Mouse (Mus musculus): Measurements from ENCODE around the gene Riox1. TPM values are rescaled to one million over a fixed set of nuclear protein-coding genes. Genes with fewer than 3 reads are reported as not detected.

The Riox1 gene
- total RNA-seq, 1 experiment, result 22.6 TPM

DNA sequence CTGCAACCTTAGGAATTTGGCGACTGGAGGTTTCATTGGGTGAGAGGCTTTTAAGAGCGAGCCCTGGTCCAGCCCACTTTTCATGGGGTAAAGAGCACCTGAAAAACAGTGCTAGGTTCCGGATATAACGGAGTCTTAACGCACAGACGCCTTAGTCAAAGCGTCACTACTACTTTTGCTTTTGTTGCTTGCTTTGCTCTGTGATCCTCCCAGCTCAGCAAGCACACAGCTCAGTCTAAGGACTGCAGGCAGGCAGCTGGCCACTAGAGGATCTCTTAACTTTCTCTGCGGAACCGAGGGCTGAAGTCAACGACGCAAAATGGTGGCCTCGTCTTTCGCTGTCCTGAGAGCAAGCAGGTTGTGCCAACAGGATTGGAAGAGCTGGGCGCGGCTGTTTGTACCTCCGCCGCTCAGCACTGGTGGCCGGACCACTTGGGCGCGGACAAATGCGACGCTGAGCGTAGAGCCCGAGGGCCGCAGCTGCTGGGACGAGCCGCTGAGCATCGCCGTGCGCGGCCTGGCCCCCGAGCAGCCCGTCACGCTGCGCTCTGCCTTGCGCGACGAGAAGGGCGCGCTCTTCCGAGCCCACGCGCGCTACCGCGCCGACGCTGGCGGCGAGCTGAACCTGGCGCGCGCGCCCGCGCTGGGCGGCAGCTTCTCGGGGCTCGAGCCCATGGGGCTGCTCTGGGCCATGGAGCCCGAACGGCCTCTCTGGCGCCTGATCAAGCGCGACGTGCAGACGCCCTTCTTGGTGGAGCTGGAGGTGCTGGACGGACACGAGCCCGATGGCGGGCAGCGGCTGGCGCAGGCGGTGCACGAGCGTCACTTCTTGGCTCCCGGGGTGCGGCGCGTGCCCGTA, 37.4 kb downstream of the Riox1 start, which contains the start of gene Acot2:
Acot2 (plus strand) TSS at position 279 of the 859 bp plus-strand sequence.
- Histone ChIP-seq H3K4me1 (ENCODE audit: control insufficient read depth in 2 of 2, insufficient read depth in 2 of 2, low read length in 2 of 2, poor library complexity in 1 of 2) (peaks cover 1 to 5% of the 10 kb centered on the region in 2 experiments; a peak in 1 of 4 replicates), H3K9ac (ENCODE audit: insufficient read depth, low read depth, low read length, poor library complexity, severe bottlenecking) (peak within 1 kb of the TSS; percentile 79), H3K36me3 (ENCODE audit: control insufficient read depth, insufficient read depth, low read length, poor library complexity, severe bottlenecking) (no peaks in the 10 kb centered on the region), H3K4me3 (ENCODE audit: insufficient read depth in 1 of 2, low read depth in 1 of 2, low read length in 2 of 2, poor library complexity in 1 of 2, severe bottlenecking in 1 of 2) (peak within 1 kb of the TSS; percentile 71), H3K27ac (ENCODE audit: insufficient read depth, low read depth, low read length, poor library complexity, severe bottlenecking) (no peak within 1 kb of the TSS), H3K9me3 (ENCODE audit: control insufficient read depth, insufficient read depth, low read depth, low read length) (no peaks in the 10 kb centered on the region)
- in situ Hi-C loops (cut with MboI; ENCODE audit: low sequenced_read_pairs in 2 of 2, unreplicated experiment in 2 of 2), result loop anchor here (5.0 kb wide), 2 partner anchors 1719 to 1729 kb away; no protein-coding TSS in a partner anchor
- DNase-seq (ENCODE audit: low read depth, low spot score), result peak; percentile 41
- no peak; the same call in 1 of the 2 replicates for TF ChIP-seq HCFC1 (IDR thresholded peaks at IDR 0.05; ENCODE audit: borderline replicate concordance, insufficient read depth, low read length)
- no peak for TF ChIP-seq MAFK (IDR thresholded peaks at IDR 0.05; ENCODE audit: insufficient read depth, low read depth, low read length)
- TF ChIP-seq ZNF384 (IDR thresholded peaks at IDR 0.05; ENCODE audit: low read depth, low read length), result no peak
- TF ChIP-seq ZC3H11A (IDR thresholded peaks at IDR 0.05; ENCODE audit: borderline replicate concordance, low read depth, low read length), result no peak

DNA sequence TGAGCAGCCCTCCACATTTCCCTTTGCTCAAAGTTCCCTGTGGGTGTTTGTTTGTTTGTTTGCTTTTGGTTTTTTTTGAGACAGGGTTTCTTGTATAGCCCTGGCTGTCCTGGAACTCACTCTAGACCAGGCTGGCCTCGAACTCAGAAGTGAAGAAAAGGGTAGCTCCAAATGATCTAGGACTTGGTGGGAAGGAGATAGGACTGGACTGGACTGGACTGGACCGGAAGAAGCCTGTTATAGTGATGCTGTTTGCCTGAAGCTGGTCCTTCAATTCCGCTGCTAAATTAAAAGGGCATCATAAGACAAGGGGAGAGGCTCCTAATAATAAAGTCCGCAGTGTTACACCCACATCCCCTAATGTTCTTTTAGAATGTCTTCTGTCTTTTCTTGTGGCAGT, 38.1 kb downstream of the Riox1 start:
- H3K4me1 ChIP-seq (ENCODE audit: control insufficient read depth in 2 of 2, insufficient read depth in 2 of 2, low read length in 2 of 2, poor library complexity in 1 of 2), result peaks cover 1 to 5% of the 10 kb centered on the region in 2 experiments; a peak in 1 of 4 replicates
- no peaks in the 10 kb centered on the region for H3K9me3 ChIP-seq (ENCODE audit: control insufficient read depth, insufficient read depth, low read depth, low read length)
- DNase-seq (ENCODE audit: low read depth, low spot score), result no peak
- H3K9ac ChIP-seq (ENCODE audit: insufficient read depth, low read depth, low read length, poor library complexity, severe bottlenecking), result peak overlapping the region; percentile 79; the same call in 1 of the 2 replicates
- in situ Hi-C loops (cut with MboI; ENCODE audit: low sequenced_read_pairs in 2 of 2, unreplicated experiment in 2 of 2), result loop anchor here (5.0 kb wide), 2 partner anchors 1719 to 1729 kb away; no protein-coding TSS in a partner anchor
- no peak for TF ChIP-seq CHD2 (IDR thresholded peaks at IDR 0.05; ENCODE audit: low read depth, low read length)
- no peak for TF ChIP-seq ZNF384 (IDR thresholded peaks at IDR 0.05; ENCODE audit: low read depth, low read length)
- TF ChIP-seq ZC3H11A (IDR thresholded peaks at IDR 0.05; ENCODE audit: borderline replicate concordance, low read depth, low read length), result no peak
- TF ChIP-seq HCFC1 (IDR thresholded peaks at IDR 0.05; ENCODE audit: borderline replicate concordance, insufficient read depth, low read length), result no peak
- no peak for TF ChIP-seq MAFK (IDR thresholded peaks at IDR 0.05; ENCODE audit: insufficient read depth, low read depth, low read length)
- H3K27ac ChIP-seq (ENCODE audit: insufficient read depth, low read depth, low read length, poor library complexity, severe bottlenecking), result no peak overlapping the region
- H3K4me3 ChIP-seq (ENCODE audit: insufficient read depth in 1 of 2, low read depth in 1 of 2, low read length in 2 of 2, poor library complexity in 1 of 2, severe bottlenecking in 1 of 2), result peak overlapping the region; percentile 71
- no peaks in the 10 kb centered on the region for H3K36me3 ChIP-seq (ENCODE audit: control insufficient read depth, insufficient read depth, low read length, poor library complexity, severe bottlenecking)

DNA sequence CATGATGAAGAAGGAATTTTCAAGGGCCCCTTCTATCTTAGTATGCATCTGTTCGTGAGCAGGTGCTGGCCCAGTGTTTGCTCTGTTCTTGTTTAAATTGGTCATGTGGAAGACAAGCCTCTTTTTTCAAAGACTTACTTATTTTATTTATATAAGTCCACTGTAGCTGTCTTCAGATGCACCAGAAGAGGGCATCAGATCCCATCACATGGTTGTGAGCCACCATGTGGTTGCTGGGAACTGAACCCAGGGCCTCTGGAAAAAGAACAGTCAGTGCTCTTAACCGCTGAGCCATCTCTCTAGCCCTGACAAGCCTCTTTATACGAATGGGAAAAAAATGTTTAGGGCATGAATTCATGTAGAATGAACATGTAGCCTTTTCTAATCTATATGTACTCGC, 39.0 kb downstream of the Riox1 start:
- no peaks in the 10 kb centered on the region for H3K36me3 ChIP-seq (ENCODE audit: control insufficient read depth, insufficient read depth, low read length, poor library complexity, severe bottlenecking)
- no peak for TF ChIP-seq CHD2 (IDR thresholded peaks at IDR 0.05; ENCODE audit: low read depth, low read length)
- no peak for TF ChIP-seq MAFK (IDR thresholded peaks at IDR 0.05; ENCODE audit: insufficient read depth, low read depth, low read length)
- TF ChIP-seq ZNF384 (IDR thresholded peaks at IDR 0.05; ENCODE audit: low read depth, low read length), result no peak
- no peak for TF ChIP-seq ZC3H11A (IDR thresholded peaks at IDR 0.05; ENCODE audit: borderline replicate concordance, low read depth, low read length)
- TF ChIP-seq HCFC1 (IDR thresholded peaks at IDR 0.05; ENCODE audit: borderline replicate concordance, insufficient read depth, low read length), result no peak
- in situ Hi-C loops (cut with MboI; ENCODE audit: low sequenced_read_pairs in 2 of 2, unreplicated experiment in 2 of 2), result loop anchor here (5.0 kb wide), 2 partner anchors 1718 to 1728 kb away; no protein-coding TSS in a partner anchor

DNA sequence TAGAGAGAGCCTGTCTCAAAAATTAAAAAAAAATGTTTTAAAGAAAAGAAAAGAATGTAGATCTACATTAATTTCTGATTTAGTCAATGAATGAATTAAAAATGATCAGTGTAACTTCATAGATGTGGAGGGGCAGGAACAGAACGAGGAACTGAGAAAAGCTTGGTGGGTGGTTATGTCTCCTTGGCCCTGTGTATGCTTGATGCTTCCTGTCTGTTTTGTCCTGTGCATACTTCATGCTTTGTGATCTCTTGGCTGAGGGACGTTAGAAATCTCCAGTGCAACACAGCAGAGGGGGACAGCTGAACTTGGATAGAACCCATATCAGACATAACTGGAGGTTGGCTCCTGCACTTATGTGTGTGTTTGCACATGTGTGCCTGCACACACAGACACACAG, 46.8 kb downstream of the Riox1 start:
- Histone ChIP-seq H3K4me1 (ENCODE audit: control insufficient read depth in 2 of 2, insufficient read depth in 2 of 2, low read length in 2 of 2, poor library complexity in 1 of 2) (no peaks in the 10 kb centered on the region; a peak in 1 of 4 replicates), H3K36me3 (ENCODE audit: control insufficient read depth, insufficient read depth, low read length, poor library complexity, severe bottlenecking) (no peaks in the 10 kb centered on the region), H3K4me3 (ENCODE audit: insufficient read depth in 1 of 2, low read depth in 1 of 2, low read length in 2 of 2, poor library complexity in 1 of 2, severe bottlenecking in 1 of 2) (no peak overlapping the region), H3K9me3 (ENCODE audit: control insufficient read depth, insufficient read depth, low read depth, low read length) (no peaks in the 10 kb centered on the region), H3K27ac (ENCODE audit: insufficient read depth, low read depth, low read length, poor library complexity, severe bottlenecking) (no peak overlapping the region), H3K9ac (ENCODE audit: insufficient read depth, low read depth, low read length, poor library complexity, severe bottlenecking) (no peak overlapping the region)
- in situ Hi-C loops (cut with MboI; ENCODE audit: low sequenced_read_pairs in 2 of 2, unreplicated experiment in 2 of 2), result no loop called here
- no peak for TF ChIP-seq HCFC1 (IDR thresholded peaks at IDR 0.05; ENCODE audit: borderline replicate concordance, insufficient read depth, low read length)
- no peak for TF ChIP-seq MAFK (IDR thresholded peaks at IDR 0.05; ENCODE audit: insufficient read depth, low read depth, low read length)
- no peak for TF ChIP-seq CHD2 (IDR thresholded peaks at IDR 0.05; ENCODE audit: low read depth, low read length)
- no peak for TF ChIP-seq ZNF384 (IDR thresholded peaks at IDR 0.05; ENCODE audit: low read depth, low read length)
- no peak for TF ChIP-seq ZC3H11A (IDR thresholded peaks at IDR 0.05; ENCODE audit: borderline replicate concordance, low read depth, low read length)
- no peak for DNase-seq (ENCODE audit: low read depth, low spot score)

More for the DNA sequence above, 39.0 kb downstream of the Riox1 start:
- Histone ChIP-seq H3K27ac (ENCODE audit: insufficient read depth, low read depth, low read length, poor library complexity, severe bottlenecking) (no peak overlapping the region), H3K9ac (ENCODE audit: insufficient read depth, low read depth, low read length, poor library complexity, severe bottlenecking) (no peak overlapping the region), H3K9me3 (ENCODE audit: control insufficient read depth, insufficient read depth, low read depth, low read length) (no peaks in the 10 kb centered on the region), H3K4me3 (ENCODE audit: insufficient read depth in 1 of 2, low read depth in 1 of 2, low read length in 2 of 2, poor library complexity in 1 of 2, severe bottlenecking in 1 of 2) (no peak overlapping the region), H3K4me1 (ENCODE audit: control insufficient read depth in 2 of 2, insufficient read depth in 2 of 2, low read length in 2 of 2, poor library complexity in 1 of 2) (peaks cover 1 to 5% of the 10 kb centered on the region in 2 experiments; a peak in 1 of 4 replicates)
- no peak for DNase-seq (ENCODE audit: low read depth, low spot score)
